Mouse (Mus musculus): Measurements from ENCODE around the gene Chmp2b. TPM values are rescaled to one million over a fixed set of nuclear protein-coding genes. Genes with fewer than 3 reads are reported as not detected.

Gene Chmp2b
- polyA plus RNA-seq (2014; fragmentation: Nextera tagmentation; extraction: Ambion mirVana), result 86.0 and 91.9 TPM in 2 replicates

GRCm38 (mm10) chr16:65561963-65562863 is at the start of gene Chmp2b:
Chmp2b (minus strand) TSS chr16:65562726.
- Histone ChIP-seq H3K9me3 (ENCODE audit: control insufficient read depth, low read length) (no peaks in the 10 kb centered on the region), H3K27me3 (ENCODE audit: control insufficient read depth, insufficient read depth, low read length) (no peaks in the 10 kb centered on the region), H3K27ac (ENCODE audit: low read depth, low read length) (0 out of 2 replicates have a peak within 1 kb of the TSS, but pooled peaks have one; percentile 27), H3K4me2 (replicated peaks; ENCODE audit: low read depth, low read length) (peak within 1 kb of the TSS; percentile 76), H3K9ac (ENCODE audit: low read depth, low read length) (peak within 1 kb of the TSS; percentile 85), H3K4me1 (ENCODE audit: control insufficient read depth, insufficient read depth, low read length) (peaks cover 5% of the 10 kb centered on the region; the same call in 1 of the 2 replicates), H3K4me3 (ENCODE audit: low read length) (peak within 1 kb of the TSS; percentile 86), H3K36me3 (ENCODE audit: control insufficient read depth, insufficient read depth, low read length) (no peaks in the 10 kb centered on the region)
- peak; percentile 94 for ATAC-seq (ENCODE audit: low FRiP score, low TSS enrichment)
- under 1% methylated on average over 65 of the region's 69 CpGs for WGBS

GRCm38 (mm10) chr16:65611678-65612077 is 49.2 kb upstream of the Chmp2b start:
- H3K27me3 ChIP-seq (ENCODE audit: control insufficient read depth, insufficient read depth, low read length), result no peaks in the 10 kb centered on the region
- ATAC-seq (ENCODE audit: low FRiP score, low TSS enrichment), result no peak
- H3K9me3 ChIP-seq (ENCODE audit: control insufficient read depth, low read length), result no peaks in the 10 kb centered on the region
- no peak overlapping the region for H3K4me3 ChIP-seq (ENCODE audit: low read length)
- no peaks in the 10 kb centered on the region for H3K4me1 ChIP-seq (ENCODE audit: control insufficient read depth, insufficient read depth, low read length)
- WGBS, result 94% methylated on average over 1 of the region's 1 CpGs
- H3K4me2 ChIP-seq (replicated peaks; ENCODE audit: low read depth, low read length), result no peak overlapping the region
- no peak overlapping the region for H3K9ac ChIP-seq (ENCODE audit: low read depth, low read length)
- H3K36me3 ChIP-seq (ENCODE audit: control insufficient read depth, insufficient read depth, low read length), result no peaks in the 10 kb centered on the region
- no peak overlapping the region for H3K27ac ChIP-seq (ENCODE audit: low read depth, low read length)

GRCm38 (mm10) chr16:65600798-65601197 is 38.3 kb upstream of the Chmp2b start:
- 88% methylated on average over 4 of the region's 4 CpGs for WGBS
- Histone ChIP-seq H3K4me3 (ENCODE audit: low read length) (no peak overlapping the region), H3K4me2 (replicated peaks; ENCODE audit: low read depth, low read length) (no peak overlapping the region), H3K27me3 (ENCODE audit: control insufficient read depth, insufficient read depth, low read length) (no peaks in the 10 kb centered on the region), H3K9ac (ENCODE audit: low read depth, low read length) (no peak overlapping the region), H3K27ac (ENCODE audit: low read depth, low read length) (no peak overlapping the region), H3K9me3 (ENCODE audit: control insufficient read depth, low read length) (no peaks in the 10 kb centered on the region), H3K36me3 (ENCODE audit: control insufficient read depth, insufficient read depth, low read length) (no peaks in the 10 kb centered on the region), H3K4me1 (ENCODE audit: control insufficient read depth, insufficient read depth, low read length) (no peaks in the 10 kb centered on the region)
- ATAC-seq (ENCODE audit: low FRiP score, low TSS enrichment), result no peak

- Histone ChIP-seq H3K4me3 (ENCODE audit: low read length) (no peak overlapping the region), H3K4me2 (replicated peaks; ENCODE audit: low read depth, low read length) (no peak overlapping the region), H3K4me1 (ENCODE audit: control insufficient read depth, insufficient read depth, low read length) (no peaks in the 10 kb centered on the region), H3K36me3 (ENCODE audit: control insufficient read depth, insufficient read depth, low read length) (no peaks in the 10 kb centered on the region), H3K27me3 (ENCODE audit: control insufficient read depth, insufficient read depth, low read length) (no peaks in the 10 kb centered on the region), H3K9me3 (ENCODE audit: control insufficient read depth, low read length) (no peaks in the 10 kb centered on the region), H3K9ac (ENCODE audit: low read depth, low read length) (no peak overlapping the region), H3K27ac (ENCODE audit: low read depth, low read length) (no peak overlapping the region)
- WGBS, result 64% methylated on average over 7 of the region's 7 CpGs
- ATAC-seq (ENCODE audit: low FRiP score, low TSS enrichment), result no peak
These were observed 23.8 kb upstream of the Chmp2b start for GRCm38 (mm10) chr16:65586111-65586865.

GRCm38 (mm10) chr16:65585699-65586098 is 23.2 kb upstream of the Chmp2b start:
- Histone ChIP-seq H3K36me3 (ENCODE audit: control insufficient read depth, insufficient read depth, low read length) (no peaks in the 10 kb centered on the region), H3K4me2 (replicated peaks; ENCODE audit: low read depth, low read length) (no peak overlapping the region), H3K4me3 (ENCODE audit: low read length) (no peak overlapping the region), H3K9me3 (ENCODE audit: control insufficient read depth, low read length) (no peaks in the 10 kb centered on the region), H3K9ac (ENCODE audit: low read depth, low read length) (no peak overlapping the region), H3K27me3 (ENCODE audit: control insufficient read depth, insufficient read depth, low read length) (no peaks in the 10 kb centered on the region), H3K27ac (ENCODE audit: low read depth, low read length) (no peak overlapping the region), H3K4me1 (ENCODE audit: control insufficient read depth, insufficient read depth, low read length) (no peaks in the 10 kb centered on the region)
- WGBS, result 88% methylated on average over 2 of the region's 2 CpGs
- ATAC-seq (ENCODE audit: low FRiP score, low TSS enrichment), result no peak

- ATAC-seq (ENCODE audit: low FRiP score, low TSS enrichment), result no peak
- H3K27ac ChIP-seq (ENCODE audit: low read depth, low read length), result no peak overlapping the region
- no peak overlapping the region for H3K4me3 ChIP-seq (ENCODE audit: low read length)
- H3K4me1 ChIP-seq (ENCODE audit: control insufficient read depth, insufficient read depth, low read length), result no peaks in the 10 kb centered on the region
- no peaks in the 10 kb centered on the region for H3K9me3 ChIP-seq (ENCODE audit: control insufficient read depth, low read length)
- no peak overlapping the region for H3K9ac ChIP-seq (ENCODE audit: low read depth, low read length)
- H3K4me2 ChIP-seq (replicated peaks; ENCODE audit: low read depth, low read length), result no peak overlapping the region
- 62% methylated on average over 6 of the region's 6 CpGs for WGBS
- H3K27me3 ChIP-seq (ENCODE audit: control insufficient read depth, insufficient read depth, low read length), result no peaks in the 10 kb centered on the region
- no peaks in the 10 kb centered on the region for H3K36me3 ChIP-seq (ENCODE audit: control insufficient read depth, insufficient read depth, low read length)
These were observed 14.9 kb upstream of the Chmp2b start for GRCm38 (mm10) chr16:65577298-65578029.

GRCm38 (mm10) chr16:65568853-65569252 is 6.3 kb upstream of the Chmp2b start:
- Histone ChIP-seq H3K4me1 (ENCODE audit: control insufficient read depth, insufficient read depth, low read length) (no peaks in the 10 kb centered on the region), H3K27ac (ENCODE audit: low read depth, low read length) (no peak overlapping the region), H3K4me3 (ENCODE audit: low read length) (no peak overlapping the region), H3K9me3 (ENCODE audit: control insufficient read depth, low read length) (no peaks in the 10 kb centered on the region), H3K4me2 (replicated peaks; ENCODE audit: low read depth, low read length) (no peak overlapping the region), H3K36me3 (ENCODE audit: control insufficient read depth, insufficient read depth, low read length) (no peaks in the 10 kb centered on the region), H3K9ac (ENCODE audit: low read depth, low read length) (no peak overlapping the region), H3K27me3 (ENCODE audit: control insufficient read depth, insufficient read depth, low read length) (no peaks in the 10 kb centered on the region)
- WGBS, result 74% methylated on average over 4 of the region's 4 CpGs
- ATAC-seq (ENCODE audit: low FRiP score, low TSS enrichment), result no peak

- ATAC-seq (ENCODE audit: low FRiP score, low TSS enrichment), result no peak
These were observed 2.4 kb upstream of the Chmp2b start for GRCm38 (mm10) chr16:65564951-65565350.

More at GRCm38 (mm10) chr16:65564951-65565350, 2.4 kb upstream of the Chmp2b start:
- Histone ChIP-seq H3K27me3 (ENCODE audit: control insufficient read depth, insufficient read depth, low read length) (no peaks in the 10 kb centered on the region), H3K4me2 (replicated peaks; ENCODE audit: low read depth, low read length) (no peak overlapping the region), H3K9me3 (ENCODE audit: control insufficient read depth, low read length) (no peaks in the 10 kb centered on the region), H3K4me1 (ENCODE audit: control insufficient read depth, insufficient read depth, low read length) (peaks cover 5% of the 10 kb centered on the region; the same call in 1 of the 2 replicates), H3K9ac (ENCODE audit: low read depth, low read length) (no peak overlapping the region), H3K36me3 (ENCODE audit: control insufficient read depth, insufficient read depth, low read length) (no peaks in the 10 kb centered on the region), H3K27ac (ENCODE audit: low read depth, low read length) (no peak overlapping the region), H3K4me3 (ENCODE audit: low read length) (no peak overlapping the region)
- 77% methylated on average over 1 of the region's 1 CpGs for WGBS
